Mouse (Mus musculus) megakaryocyte progenitor cell, adult 5-6 weeks (primary cell): ENCODE measurements at regions not wholly inside any gene's neighbourhood (a gene's known extent, or its start where the extent isn't known, plus 50 kb on each side); places are given as distances from the start of the nearest gene placed in this dataset.

Experiments
- ATAC-seq: replicated peaks from 2 replicates; pipeline ENCODE4 v1.8.0; 2016; ENCODE audit warnings: mild to moderate bottlenecking, moderate TSS enrichment, inconsistent platforms; ENCODE audit not compliant: poor library complexity

- ATAC-seq, result no peak
Observed at GRCm38 (mm10) chr11:31540816-31541215, 130.9 kb downstream of the Bod1 start.

DNA sequence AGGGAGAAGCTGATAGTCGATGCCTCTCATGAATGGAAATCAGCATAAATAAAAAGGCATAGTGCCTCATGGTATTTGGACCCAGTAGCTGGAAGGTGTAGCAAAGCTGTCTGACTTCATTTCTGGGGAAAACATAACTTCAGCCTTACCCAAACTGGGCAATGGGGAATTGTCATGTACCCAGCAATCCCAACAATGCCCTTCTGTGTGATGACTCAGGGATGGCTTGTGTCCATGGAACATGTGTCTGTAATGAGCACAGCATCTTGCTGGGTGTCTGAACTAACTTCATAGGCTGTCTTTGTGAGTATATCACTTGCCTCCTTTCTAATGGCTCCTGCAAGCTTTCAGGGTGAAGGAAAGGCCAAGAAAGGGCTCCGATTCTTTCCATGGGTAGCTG lies 140.3 kb downstream of the Bod1 start:
- no peak for ATAC-seq

GRCm38 (mm10) chr11:31530851-31531250 lies 140.8 kb downstream of the Bod1 start:
- ATAC-seq, result no peak

DNA sequence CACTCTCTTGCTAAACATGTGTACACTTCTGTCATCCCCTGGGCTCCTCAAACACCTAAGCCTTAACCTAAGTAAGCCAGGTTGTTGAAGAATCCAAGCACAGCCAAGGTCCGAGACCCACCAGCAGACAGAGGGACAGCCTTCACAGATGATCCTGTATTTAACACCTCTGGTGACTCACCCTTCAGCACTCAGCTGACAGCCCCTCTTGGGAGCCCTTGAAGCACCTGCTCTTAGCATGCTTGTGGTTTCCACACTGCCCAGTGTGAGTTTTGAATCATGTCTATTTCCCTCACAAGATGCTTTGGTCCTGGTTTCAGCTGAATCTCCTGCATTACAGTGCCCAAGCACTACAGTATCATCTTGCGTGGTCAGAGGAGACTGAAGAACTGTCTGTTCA lies 142.0 kb downstream of the Bod1 start:
- ATAC-seq, result no peak

DNA sequence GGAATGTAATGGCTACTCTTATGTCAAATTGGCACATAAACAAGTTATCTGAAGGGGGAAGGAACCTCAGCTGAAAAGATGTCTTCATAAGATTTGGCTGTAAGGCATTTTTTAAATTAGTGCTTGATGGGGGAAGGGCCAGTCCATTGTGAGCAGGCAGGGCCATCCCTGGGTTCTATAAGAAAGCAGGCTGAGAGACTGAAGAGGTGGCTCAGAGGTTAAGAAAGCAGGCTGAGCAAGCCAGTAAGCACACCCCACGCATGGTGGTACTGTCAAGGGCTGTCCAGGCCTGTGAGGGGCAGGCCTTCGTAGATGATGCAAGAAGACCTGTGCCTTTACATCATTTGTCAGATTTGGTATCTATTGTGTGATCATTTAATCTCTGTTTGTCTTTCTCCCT lies 147.0 kb downstream of the Bod1 start:
- no peak for ATAC-seq

- ATAC-seq, result no peak
Observed at GRCm38 (mm10) chr11:31524065-31524618, 147.5 kb downstream of the Bod1 start.

DNA sequence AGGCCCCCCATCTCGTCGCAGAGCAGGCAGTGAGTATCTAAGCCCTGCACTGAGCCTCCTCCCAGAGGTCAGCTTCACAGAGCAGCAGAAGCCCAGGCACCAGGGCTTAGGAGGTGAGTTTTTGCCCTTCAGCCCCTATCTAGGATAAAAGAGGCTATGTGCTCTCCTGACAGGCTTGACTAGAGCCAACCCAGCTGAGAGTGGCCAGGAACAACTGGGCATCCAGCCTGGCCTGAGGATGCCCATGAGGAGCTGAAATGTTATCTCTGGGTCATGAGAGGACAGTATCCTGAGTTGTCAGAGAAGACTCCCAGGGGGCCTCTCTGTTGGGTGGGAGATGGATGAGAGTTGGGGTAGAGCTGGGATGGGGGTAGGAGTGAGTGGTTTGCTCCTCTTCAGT lies 149.6 kb downstream of the Bod1 start:
- ATAC-seq, result no peak

GRCm38 (mm10) chr11:31520909-31521308 lies 150.8 kb downstream of the Bod1 start:
- ATAC-seq, result 0 out of 2 replicates have a peak, but pooled peaks have one; percentile 52

DNA sequence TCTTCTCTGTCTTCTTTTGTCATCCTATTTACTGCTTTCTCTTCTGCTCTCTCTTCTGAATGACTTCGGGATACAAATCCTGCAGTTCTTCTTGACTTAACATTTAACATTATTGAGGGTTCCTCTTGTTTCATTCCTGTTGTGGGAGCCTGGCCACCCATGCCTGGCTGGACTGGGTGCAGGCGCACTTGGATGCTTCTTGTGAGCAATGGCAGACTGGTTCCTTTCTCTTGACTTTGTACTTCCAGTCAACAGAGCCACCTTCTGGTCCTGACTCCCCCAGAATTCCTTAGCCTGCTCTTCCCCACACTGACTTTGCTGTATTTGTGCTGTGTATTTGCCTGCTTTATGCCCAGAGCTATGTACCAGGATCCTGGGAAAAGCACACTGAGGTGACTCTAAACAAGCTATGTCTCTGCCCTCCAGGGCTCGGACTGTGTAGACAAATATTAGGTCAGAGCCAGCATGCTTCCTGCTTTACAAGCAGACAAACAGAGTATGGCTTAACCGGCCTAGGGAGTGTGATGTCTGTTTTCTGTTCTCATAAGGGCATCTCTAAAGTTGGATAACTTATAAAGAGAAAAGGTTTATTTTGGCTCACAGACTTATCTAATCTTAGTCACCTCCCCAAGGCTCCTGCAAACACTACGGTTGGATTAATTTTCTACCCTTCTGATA lies 133.5 kb upstream of the Stc2 start:
- ATAC-seq, result no peak

GRCm38 (mm10) chr11:31485429-31485828 lies 115.6 kb upstream of the Stc2 start:
- ATAC-seq, result peak; percentile 97

DNA sequence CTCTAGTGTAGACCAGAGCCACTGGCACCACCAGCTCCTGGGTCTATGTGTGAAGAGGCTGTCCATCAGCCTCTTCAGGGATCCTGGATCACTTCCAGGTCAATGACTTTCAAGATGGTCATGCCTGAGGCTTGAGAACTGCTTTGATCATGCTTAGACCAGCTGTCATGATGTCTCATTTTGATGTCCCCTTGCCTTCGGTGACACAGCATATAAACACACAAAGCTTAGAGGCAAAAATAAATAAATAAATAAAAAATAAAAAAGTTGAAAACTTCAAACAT lies 111.1 kb upstream of the Stc2 start:
- no peak for ATAC-seq

GRCm38 (mm10) chr11:31480225-31481056 lies 110.6 kb upstream of the Stc2 start:
- peak; percentile 29; the same call in 1 of the 2 replicates for ATAC-seq

- no peak for ATAC-seq
Observed at GRCm38 (mm10) chr11:31477763-31478162, 107.9 kb upstream of the Stc2 start.

DNA sequence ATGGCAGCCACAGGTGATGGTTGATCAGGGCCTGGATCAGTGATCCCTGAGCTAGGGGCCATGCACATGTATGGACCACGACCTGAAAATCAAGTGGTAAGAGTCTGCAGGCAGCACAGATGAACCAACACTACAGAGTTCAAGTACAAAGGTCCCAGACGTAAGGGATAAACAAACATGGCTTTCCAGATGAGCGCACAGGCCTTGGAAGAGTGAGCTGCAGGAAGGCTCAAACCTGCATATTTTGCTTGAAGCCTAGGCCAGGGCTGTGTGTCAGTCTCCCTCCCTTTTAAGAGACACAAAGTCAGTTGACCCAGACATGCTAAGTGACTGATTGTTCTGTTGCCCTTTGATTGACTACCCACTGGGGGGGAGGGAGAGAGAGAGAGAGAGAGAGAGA lies 107.2 kb upstream of the Stc2 start:
- ATAC-seq, result no peak

DNA sequence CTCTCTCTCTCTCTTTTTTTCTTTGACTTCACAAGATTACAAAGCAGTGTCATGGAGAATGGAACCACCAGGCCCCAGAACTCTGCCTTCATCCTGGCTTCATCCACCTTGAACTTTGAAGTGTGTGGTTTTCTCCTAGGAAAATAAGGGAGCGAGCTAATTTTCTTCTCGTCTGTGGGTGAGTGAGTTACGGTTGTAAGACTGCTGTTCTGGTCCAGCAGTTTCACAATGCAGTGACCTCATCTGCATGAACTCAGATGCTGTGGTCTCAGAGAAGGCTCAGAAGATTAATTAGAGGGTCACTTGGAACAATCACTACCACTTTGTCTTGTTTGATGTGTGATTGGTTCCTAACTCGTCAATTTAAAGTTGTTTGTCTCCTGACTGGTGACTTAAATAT lies 103.1 kb upstream of the Stc2 start:
- no peak for ATAC-seq

GRCm38 (mm10) chr11:31470681-31471414 lies 101.0 kb upstream of the Stc2 start:
- ATAC-seq, result no peak

DNA sequence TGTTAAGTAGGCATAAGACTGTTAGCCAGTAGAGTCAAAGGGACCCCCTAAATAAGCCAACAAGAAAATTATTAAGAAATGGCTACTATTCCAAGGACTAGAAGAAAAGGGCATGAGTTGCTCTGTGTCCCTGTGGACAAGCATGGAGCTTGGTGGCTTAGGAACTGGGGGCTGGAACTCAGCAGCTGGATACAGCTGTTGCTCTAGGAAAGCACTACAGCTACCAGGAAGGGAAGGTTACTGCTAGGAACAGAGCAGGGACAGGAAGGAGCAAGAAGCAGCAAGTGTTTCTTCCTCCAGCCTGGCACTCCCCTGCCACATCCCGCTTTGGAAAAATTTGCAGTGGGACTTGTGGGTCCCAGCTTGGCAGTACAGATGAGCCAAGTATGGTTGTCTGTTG lies 95.0 kb upstream of the Stc2 start:
- no peak for ATAC-seq

GRCm38 (mm10) chr11:31462440-31462839 lies 92.6 kb upstream of the Stc2 start:
- no peak for ATAC-seq

DNA sequence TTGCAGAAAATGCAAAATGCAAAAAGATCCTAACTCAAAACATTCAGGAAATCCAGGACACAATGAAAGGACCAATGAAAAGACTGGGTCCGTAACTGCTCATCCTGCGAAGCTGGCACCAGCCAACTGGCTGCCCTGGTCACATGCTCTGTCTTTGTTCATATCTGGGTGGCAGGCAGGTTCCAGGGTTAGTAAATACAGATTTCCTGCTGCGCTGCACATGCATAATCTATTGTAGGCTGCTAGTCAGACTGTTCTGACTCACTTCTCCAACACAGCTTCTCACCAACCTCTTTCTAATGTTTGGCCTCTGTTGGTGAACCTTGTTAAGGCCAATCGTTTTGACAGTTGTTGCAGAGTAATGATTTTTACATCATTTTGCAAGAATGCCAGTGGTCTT lies 92.0 kb upstream of the Stc2 start:
- ATAC-seq, result no peak

- ATAC-seq, result no peak
Observed at GRCm38 (mm10) chr11:31461348-31461747, 91.5 kb upstream of the Stc2 start.

DNA sequence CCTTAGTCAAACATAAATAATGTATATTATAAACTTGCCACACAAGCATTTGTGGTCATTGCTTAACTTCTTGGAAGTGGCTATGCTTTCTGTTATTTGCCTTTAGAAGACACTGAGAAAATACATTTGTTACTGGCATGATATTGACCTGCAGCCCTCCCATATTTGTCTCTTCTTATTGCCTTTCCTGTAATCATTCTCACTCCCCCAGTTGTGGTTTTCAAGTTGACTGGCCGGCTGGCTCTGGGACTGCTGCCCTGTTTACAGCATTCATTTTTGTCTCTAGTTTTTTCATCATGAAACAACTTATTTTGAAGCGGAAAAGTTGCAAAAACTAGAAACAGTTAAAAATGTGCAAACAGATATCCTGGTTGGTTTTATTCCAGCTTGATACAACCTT lies 57.5 kb upstream of the Stc2 start:
- ATAC-seq, result no peak
